Mouse (Mus musculus) small intestine, adult 2 months (tissue): ENCODE data around the gene Olfr1095. TPM values are rescaled to one million over a fixed set of nuclear protein-coding genes. Genes with fewer than 3 reads are reported as not detected.

ENCODE experiments used
- H3K27ac ChIP-seq: fragments of 200-500 bp; 2 replicates; pipeline ENCODE4 v1.5.1; 2012; ENCODE audit warnings: low read depth, low read length, control low read depth, inconsistent platforms; ENCODE audit not compliant: insufficient read depth
- H3K27me3 ChIP-seq: fragments of 200-500 bp; 2 replicates; pipeline ENCODE4 v1.6.1; 2012; ENCODE audit warnings: mild to moderate bottlenecking, moderate library complexity, low read length, inconsistent platforms; ENCODE audit not compliant: control insufficient read depth, insufficient read depth
- H3K36me3 ChIP-seq: fragments of 200-500 bp; 2 replicates; pipeline ENCODE4 v1.6.1; 2012; ENCODE audit warnings: mild to moderate bottlenecking, low read length, control low read depth, inconsistent platforms; ENCODE audit not compliant: control insufficient read depth, insufficient read depth
- H3K4me1 ChIP-seq: fragments of 200-500 bp; 2 replicates; pipeline ENCODE4 v1.6.1; 2012; ENCODE audit warnings: low read length, inconsistent platforms, mixed read lengths; ENCODE audit not compliant: control insufficient read depth, insufficient read depth, insufficient read length
- H3K4me3 ChIP-seq: fragments of 200-500 bp; 2 replicates; pipeline ENCODE4 v1.5.1; 2012; ENCODE audit warnings: low read depth, mild to moderate bottlenecking, control low read depth, inconsistent platforms, low read length, moderate library complexity
- CTCF ChIP-seq: fragments of 200-500 bp; IDR thresholded peaks from 2 replicates; pipeline ENCODE4 v1.5.1; 2012; ENCODE audit warnings: low read depth, mild to moderate bottlenecking, control low read depth, inconsistent platforms, low read length, moderate library complexity, mixed read lengths; ENCODE audit not compliant: insufficient replicate concordance, insufficient read length; ENCODE audit errors: extremely low read depth
- POLR2A ChIP-seq: fragments of 200-500 bp; IDR thresholded peaks from 2 replicates; pipeline ENCODE4 v1.6.1; 2012; ENCODE audit warnings: low read depth, mild to moderate bottlenecking, control low read depth, inconsistent platforms, low read length, moderate library complexity
- WGBS: fragments of 180-500 bp; shearing (Covaris S2); methylation state at CpG from one replicate; pipeline ENCODE4 v1.1.7; 2018; 5-methylcytosine and 5-hydroxymethylcytosine counted together
- polyA plus RNA-seq: library from polyadenylated mRNA; depleted of rRNA; stranded (reverse); fragments of >200 nt; gene quantifications from 2 replicates; pipeline ENCODE4 v1.2.3, GENCODE M21; 2012; rRNA removed

The Olfr1095 gene
- not detected in 2 replicates for polyA plus RNA-seq

- Histone ChIP-seq H3K4me1 (no peaks in the 10 kb centered on the region), H3K27ac (no peak within 1 kb of the TSS), H3K4me3 (no peak within 1 kb of the TSS), H3K27me3 (no peaks in the 10 kb centered on the region), H3K36me3 (no peaks in the 10 kb centered on the region)
- TF ChIP-seq POLR2A (no peak), CTCF (no peak)
- WGBS: 79% methylated on average over 3 of the region's 3 CpGs
Measured at GRCm38 (mm10) chr2:86851596-86851995, at the start of gene Olfr1095. Olfr1095 (minus strand) TSS chr2:86851696.

- no peaks in the 10 kb centered on the region for H3K4me1 ChIP-seq
- no peaks in the 10 kb centered on the region for H3K27me3 ChIP-seq
- no peak within 1 kb of the TSS for H3K4me3 ChIP-seq
- no peak for TF ChIP-seq CTCF
- TF ChIP-seq POLR2A: no peak
- H3K27ac ChIP-seq: no peak within 1 kb of the TSS
- WGBS: 82% methylated on average over 1 of the region's 1 CpGs
- H3K36me3 ChIP-seq: no peaks in the 10 kb centered on the region
Measured at GRCm38 (mm10) chr2:86892116-86892515, 40.6 kb upstream of the Olfr1095 start, which contains the start of gene Olfr1097. Olfr1097 (minus strand) TSS chr2:86892216.

- Histone ChIP-seq H3K4me1 (no peaks in the 10 kb centered on the region), H3K36me3 (no peaks in the 10 kb centered on the region), H3K27ac (no peak within 1 kb of the TSS), H3K27me3 (no peaks in the 10 kb centered on the region), H3K4me3 (no peak within 1 kb of the TSS)
- TF ChIP-seq POLR2A (no peak), CTCF (no peak)
- 47% methylated on average over 1 of the region's 1 CpGs for WGBS
Measured at GRCm38 (mm10) chr2:86874702-86875101, 23.2 kb upstream of the Olfr1095 start, which contains the start of gene Gm13723. Gm13723 (minus strand) TSS chr2:86874802.

GRCm38 (mm10) chr2:86824363-86824762 lies 27.1 kb downstream of the Olfr1095 start, which contains the start of gene Olfr1094:
Olfr1094 (plus strand) TSS chr2:86824663.
- Histone ChIP-seq H3K27me3 (no peaks in the 10 kb centered on the region), H3K4me3 (no peak within 1 kb of the TSS), H3K36me3 (no peaks in the 10 kb centered on the region), H3K4me1 (no peaks in the 10 kb centered on the region), H3K27ac (no peak within 1 kb of the TSS)
- TF ChIP-seq POLR2A (no peak), CTCF (no peak)

- Histone ChIP-seq H3K4me1 (no peaks in the 10 kb centered on the region), H3K27me3 (no peaks in the 10 kb centered on the region), H3K4me3 (no peak within 1 kb of the TSS), H3K27ac (no peak within 1 kb of the TSS), H3K36me3 (no peaks in the 10 kb centered on the region)
- TF ChIP-seq POLR2A: no peak
- no peak for TF ChIP-seq CTCF
Measured at GRCm38 (mm10) chr2:86809918-86810317, 41.6 kb downstream of the Olfr1095 start, which contains the start of gene Olfr141. Olfr141 (minus strand) TSS chr2:86810018.

Other genes with a start within 250 kb of the Olfr1095 start
- gene Olfr1084, start 212.0 kb downstream of the Olfr1095 start, polyA plus RNA-seq: not detected in 2 replicates
- not detected in 2 replicates for gene Olfr1085, start 189.7 kb downstream of the Olfr1095 start, polyA plus RNA-seq
- not detected in 2 replicates for gene Olfr1086, start 171.6 kb downstream of the Olfr1095 start, polyA plus RNA-seq
- gene Olfr1087, start 153.3 kb downstream of the Olfr1095 start, polyA plus RNA-seq: not detected in 2 replicates
- gene Olfr1089, start 118.0 kb downstream of the Olfr1095 start, polyA plus RNA-seq: not detected in 2 replicates
- gene Olfr1090, start 92.7 kb downstream of the Olfr1095 start, polyA plus RNA-seq: not detected in 2 replicates
- gene Olfr1093, start 69.2 kb downstream of the Olfr1095 start, polyA plus RNA-seq: not detected in 2 replicates
- not detected in 2 replicates for gene Olfr141, start 41.7 kb downstream of the Olfr1095 start, polyA plus RNA-seq
- not detected in 2 replicates for gene Olfr1094, start 27.0 kb downstream of the Olfr1095 start, polyA plus RNA-seq
- gene Gm13723, start 23.1 kb upstream of the Olfr1095 start, polyA plus RNA-seq: not detected in 2 replicates
- not detected in 2 replicates for gene Olfr1097, start 40.5 kb upstream of the Olfr1095 start, polyA plus RNA-seq
- not detected in 2 replicates for gene Olfr1098, start 72.8 kb upstream of the Olfr1095 start, polyA plus RNA-seq
- not detected in 2 replicates for gene Olfr1099, start 109.0 kb upstream of the Olfr1095 start, polyA plus RNA-seq
- gene Olfr1100, start 128.3 kb upstream of the Olfr1095 start, polyA plus RNA-seq: not detected in 2 replicates
- gene Olfr1101, start 139.5 kb upstream of the Olfr1095 start, polyA plus RNA-seq: not detected in 2 replicates
- gene Olfr1102, start 146.7 kb upstream of the Olfr1095 start, polyA plus RNA-seq: not detected in 2 replicates
- gene Olfr1104, start 175.4 kb upstream of the Olfr1095 start, polyA plus RNA-seq: not detected in 2 replicates
- not detected in 2 replicates for gene Olfr1105, start 184.8 kb upstream of the Olfr1095 start, polyA plus RNA-seq
- not detected in 2 replicates for gene Olfr1106, start 200.6 kb upstream of the Olfr1095 start, polyA plus RNA-seq
- not detected in 2 replicates for gene Olfr1107, start 224.1 kb upstream of the Olfr1095 start, polyA plus RNA-seq
- gene Olfr1109, start 244.3 kb upstream of the Olfr1095 start, polyA plus RNA-seq: not detected in 2 replicates